Mouse (Mus musculus) ES-E14 (cell line): ENCODE results near the gene Lrba. TPM values are rescaled to one million over a fixed set of nuclear protein-coding genes. Genes with fewer than 3 reads are reported as not detected.

Source experiments
- DNase-seq: peaks from one replicate; pipeline ENCODE4 v3.0.0-alpha.2; 2013; ENCODE audit warnings: low read depth, low spot score
- H3K27ac ChIP-seq: 2 replicates; pipeline ENCODE4 v1.5.1; 2012; ENCODE audit warnings: low read depth, mild to moderate bottlenecking, low read length, moderate library complexity, mixed read lengths; ENCODE audit not compliant: poor library complexity, insufficient read depth, severe bottlenecking
- H3K36me3 ChIP-seq: 2 replicates; pipeline ENCODE4 v1.6.1; 2012; ENCODE audit warnings: mild to moderate bottlenecking, low read length, moderate library complexity, mixed read lengths; ENCODE audit not compliant: control insufficient read depth, poor library complexity, insufficient read depth, severe bottlenecking
- H3K4me1 ChIP-seq, 2 experiments: fragments of 150-350 bp in 1 of 2; sonication (generic) in 1 of 2; 2 replicates each; pipeline ENCODE4 v1.6.1; 2012; ENCODE audit warnings: low read length in 2 of 2, mild to moderate bottlenecking in 1 of 2, mixed read lengths in 1 of 2; ENCODE audit not compliant: control insufficient read depth in 2 of 2, insufficient read depth in 2 of 2, poor library complexity in 1 of 2
- H3K4me3 ChIP-seq, 2 experiments: fragments of 150-350 bp in 1 of 2; sonication (generic) in 1 of 2; 2 replicates each; pipeline ENCODE4 v1.5.1; 2012; ENCODE audit warnings: low read length in 2 of 2, low read depth in 1 of 2, mild to moderate bottlenecking in 1 of 2, mixed read lengths in 1 of 2; ENCODE audit not compliant: insufficient read depth in 1 of 2, poor library complexity in 1 of 2, severe bottlenecking in 1 of 2
- H3K9ac ChIP-seq: 2 replicates; pipeline ENCODE4 v1.6.1; 2012; ENCODE audit warnings: low read depth, mild to moderate bottlenecking, low read length, mixed read lengths; ENCODE audit not compliant: poor library complexity, insufficient read depth, severe bottlenecking
- H3K9me3 ChIP-seq: fragments of 150-350 bp; sonication (generic); 2 replicates; pipeline ENCODE4 v1.6.1; 2012; ENCODE audit warnings: low read depth, mild to moderate bottlenecking, low read length; ENCODE audit not compliant: control insufficient read depth, insufficient read depth
- CHD2 ChIP-seq: IDR thresholded peaks from 2 replicates; pipeline ENCODE4 v1.6.1; 2014; ENCODE audit warnings: mild to moderate bottlenecking, low read depth, low read length, inconsistent platforms
- HCFC1 ChIP-seq: IDR thresholded peaks from 2 replicates; pipeline ENCODE4 v1.6.1; 2012; ENCODE audit warnings: low read length, inconsistent platforms, borderline replicate concordance; ENCODE audit not compliant: insufficient read depth
- MAFK ChIP-seq: IDR thresholded peaks from 2 replicates; pipeline ENCODE4 v1.6.1; 2014; ENCODE audit warnings: mild to moderate bottlenecking, low read depth, low read length, inconsistent platforms; ENCODE audit not compliant: insufficient read depth
- ZC3H11A ChIP-seq: IDR thresholded peaks from 2 replicates; pipeline ENCODE4 v1.6.1; 2012; ENCODE audit warnings: low read depth, mild to moderate bottlenecking, inconsistent platforms, low read length, borderline replicate concordance
- ZNF384 ChIP-seq: IDR thresholded peaks from 2 replicates; pipeline ENCODE4 v1.6.1; 2012; ENCODE audit warnings: low read depth, low read length, inconsistent platforms
- in situ Hi-C, 2 experiments: fragments of 600-800 bp; cut with MboI; formaldehyde crosslinking; loops; one replicate each; pipeline ENCODE4 v1.15.1; 2025; ENCODE audit warnings: low sequenced_read_pairs in 2 of 2, inconsistent platforms in 1 of 2; ENCODE audit not compliant: unreplicated experiment in 2 of 2
- total RNA-seq: library from RNA; depleted of rRNA; stranded (reverse); fragments of 300-350 nt; gene quantifications from 2 replicates; pipeline ENCODE4 v1.2.3, GENCODE M21; 2012

Lrba gene
- total RNA-seq, 1 experiment = 14.7 TPM

GRCm38 (mm10) chr3:86443497-86443896 lies 219.0 kb downstream of the Lrba start:
- in situ Hi-C loops = no loop called here
- Histone ChIP-seq H3K4me3 (no peak overlapping the region), H3K27ac (no peak overlapping the region)

GRCm38 (mm10) chr3:86451211-86451610 lies 226.7 kb downstream of the Lrba start:
- H3K4me3 ChIP-seq = no peak overlapping the region
- H3K9ac ChIP-seq = no peak overlapping the region
- DNase-seq = no peak
- TF ChIP-seq ZC3H11A (no peak), HCFC1 (no peak), CHD2 (no peak)
- in situ Hi-C loops = no loop called here
- no peaks in the 10 kb centered on the region for H3K4me1 ChIP-seq
- no peaks in the 10 kb centered on the region for H3K9me3 ChIP-seq
- no peak overlapping the region for H3K27ac ChIP-seq
- H3K36me3 ChIP-seq = no peaks in the 10 kb centered on the region

More at GRCm38 (mm10) chr3:86443497-86443896, 219.0 kb downstream of the Lrba start:
- H3K9ac ChIP-seq = no peak overlapping the region
- H3K9me3 ChIP-seq = no peaks in the 10 kb centered on the region
- TF ChIP-seq CHD2 (no peak), HCFC1 (no peak)
- no peak for DNase-seq
- no peaks in the 10 kb centered on the region for H3K36me3 ChIP-seq
- no peaks in the 10 kb centered on the region for H3K4me1 ChIP-seq

- no peaks in the 10 kb centered on the region for H3K36me3 ChIP-seq
- in situ Hi-C loops = no loop called here
These were observed 237.1 kb downstream of the Lrba start for GRCm38 (mm10) chr3:86461582-86461981.

GRCm38 (mm10) chr3:86489992-86490391 lies 265.5 kb downstream of the Lrba start:
- in situ Hi-C loops = no loop called here

More at GRCm38 (mm10) chr3:86461582-86461981, 237.1 kb downstream of the Lrba start:
- Histone ChIP-seq H3K4me1 (no peaks in the 10 kb centered on the region), H3K4me3 (no peak overlapping the region), H3K27ac (no peak overlapping the region), H3K9ac (no peak overlapping the region), H3K9me3 (no peaks in the 10 kb centered on the region)
- no peak for TF ChIP-seq ZC3H11A
- TF ChIP-seq CHD2 = no peak
- no peak for TF ChIP-seq MAFK
- no peak for TF ChIP-seq ZNF384
- TF ChIP-seq HCFC1 = no peak
- DNase-seq = no peak

GRCm38 (mm10) chr3:86500586-86500985 lies 276.1 kb downstream of the Lrba start:
- H3K9ac ChIP-seq = no peak overlapping the region
- TF ChIP-seq ZNF384 (no peak), CHD2 (no peak), MAFK (no peak), ZC3H11A (no peak), HCFC1 (no peak)
- H3K4me1 ChIP-seq = no peaks in the 10 kb centered on the region
- no peak for DNase-seq
- in situ Hi-C loops = no loop called here
- H3K27ac ChIP-seq = no peak overlapping the region
- H3K36me3 ChIP-seq = no peaks in the 10 kb centered on the region
- H3K9me3 ChIP-seq = no peaks in the 10 kb centered on the region
- no peak overlapping the region for H3K4me3 ChIP-seq

More at GRCm38 (mm10) chr3:86489992-86490391, 265.5 kb downstream of the Lrba start:
- Histone ChIP-seq H3K4me3 (no peak overlapping the region), H3K9me3 (no peaks in the 10 kb centered on the region), H3K9ac (no peak overlapping the region), H3K36me3 (no peaks in the 10 kb centered on the region), H3K27ac (no peak overlapping the region), H3K4me1 (no peaks in the 10 kb centered on the region)
- no peak for DNase-seq
- no peak for TF ChIP-seq ZC3H11A
- no peak for TF ChIP-seq HCFC1
- TF ChIP-seq ZNF384 = no peak
- no peak for TF ChIP-seq MAFK
